Mouse (Mus musculus) thymus, adult 2 months (tissue): ENCODE data around the gene Hrh2. TPM values are rescaled to one million over a fixed set of nuclear protein-coding genes. Genes with fewer than 3 reads are reported as not detected.

Source experiments
- DNase-seq: peaks from one replicate; pipeline ENCODE4 v3.0.0; 2021
- H3K27ac ChIP-seq: fragments of 200-500 bp; 2 replicates; pipeline ENCODE4 v1.5.1; 2012; ENCODE audit warnings: low read length, control low read depth; ENCODE audit not compliant: control insufficient read depth, insufficient read depth
- H3K27me3 ChIP-seq: fragments of 200-500 bp; 2 replicates; pipeline ENCODE4 v1.6.1; 2012; ENCODE audit warnings: mild to moderate bottlenecking, low read length, moderate library complexity, mixed read lengths; ENCODE audit not compliant: control insufficient read depth, insufficient read depth
- H3K36me3 ChIP-seq: fragments of 200-500 bp; 2 replicates; pipeline ENCODE4 v1.6.1; 2012; ENCODE audit warnings: mild to moderate bottlenecking, low read length, moderate library complexity; ENCODE audit not compliant: control insufficient read depth, insufficient read depth
- H3K4me1 ChIP-seq: fragments of 200-500 bp; replicated peaks from 2 replicates; pipeline ENCODE4 v1.6.1; 2012; ENCODE audit warnings: low read length; ENCODE audit not compliant: control insufficient read depth, insufficient read depth
- H3K4me3 ChIP-seq: fragments of 200-500 bp; 2 replicates; pipeline ENCODE4 v1.5.1; 2012; ENCODE audit warnings: mild to moderate bottlenecking, low read length, control low read depth, moderate library complexity; ENCODE audit not compliant: control insufficient read depth, insufficient read depth
- CTCF ChIP-seq: fragments of 200-500 bp; IDR thresholded peaks from 2 replicates; pipeline ENCODE4 v1.5.1; 2012; ENCODE audit warnings: mild to moderate bottlenecking, control low read depth, low read length, moderate library complexity, borderline replicate concordance; ENCODE audit not compliant: control insufficient read depth, poor library complexity, insufficient read depth; ENCODE audit errors: extremely low read depth
- POLR2A ChIP-seq: fragments of 200-500 bp; IDR thresholded peaks from 2 replicates; pipeline ENCODE4 v1.6.1; 2012; ENCODE audit warnings: mild to moderate bottlenecking, low read length, control low read depth, moderate library complexity; ENCODE audit not compliant: control insufficient read depth, poor library complexity, insufficient read depth; ENCODE audit errors: extremely low read depth
- WGBS: fragments of 180-500 bp; shearing (Covaris S2); methylation state at CpG from one replicate; pipeline ENCODE4 v1.1.7; 2018; 5-methylcytosine and 5-hydroxymethylcytosine counted together
- polyA plus RNA-seq: library from polyadenylated mRNA; depleted of rRNA; stranded (reverse); fragments of >200 nt; gene quantifications from 2 replicates; pipeline ENCODE4 v1.2.3, GENCODE M21; 2012

Gene Hrh2
- polyA plus RNA-seq, 1 experiment = 4.2 TPM

DNA sequence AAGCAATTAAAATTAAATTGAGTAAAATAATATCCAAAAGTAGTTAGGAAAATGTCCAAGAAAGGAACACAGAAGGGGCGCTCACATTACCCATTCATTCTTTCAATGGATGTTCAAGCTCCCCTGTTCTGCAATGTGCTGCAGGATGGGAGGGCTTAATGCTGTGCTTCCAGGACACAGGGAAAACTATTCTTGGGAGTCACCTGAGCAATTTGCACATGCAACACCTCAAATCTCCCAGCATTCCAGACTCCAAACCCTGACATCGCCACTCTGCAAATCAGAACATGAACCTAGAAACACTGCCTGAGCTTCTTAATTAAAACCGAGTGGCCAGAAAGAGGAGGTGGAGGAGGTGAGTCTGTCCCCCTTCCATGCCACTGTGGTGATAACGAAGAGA, 10.0 kb upstream of the Hrh2 start:
- H3K27me3 ChIP-seq = no peaks in the 10 kb centered on the region
- no peaks in the 10 kb centered on the region for H3K4me1 ChIP-seq
- H3K4me3 ChIP-seq = no peak overlapping the region
- WGBS = 97% methylated on average over 4 of the region's 4 CpGs
- no peaks in the 10 kb centered on the region for H3K36me3 ChIP-seq
- no peak overlapping the region for H3K27ac ChIP-seq
- TF ChIP-seq CTCF = no peak
- TF ChIP-seq POLR2A = no peak
- no peak for DNase-seq

DNA sequence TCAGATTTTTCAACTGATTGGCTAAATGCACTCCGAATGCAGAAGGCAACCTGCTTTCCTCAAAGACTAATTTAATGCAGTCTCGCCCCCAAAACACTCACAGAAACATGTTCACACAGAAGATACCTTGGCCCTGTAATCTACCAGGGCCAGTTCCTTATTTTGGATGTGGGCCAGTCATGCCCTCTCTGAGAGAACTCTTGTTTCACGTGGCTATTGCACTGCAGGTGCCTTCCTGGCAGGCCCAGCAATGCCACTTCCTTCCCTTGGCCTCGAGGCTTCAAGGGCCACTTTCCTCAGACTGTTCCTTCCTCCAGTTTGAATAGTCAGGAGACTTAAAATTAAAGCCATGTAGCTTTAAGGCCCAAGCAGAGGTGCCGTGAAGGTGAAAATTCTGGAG, 5.5 kb upstream of the Hrh2 start:
- Histone ChIP-seq H3K27ac (no peak overlapping the region), H3K27me3 (no peaks in the 10 kb centered on the region), H3K4me1 (peaks cover 9% of the 10 kb centered on the region), H3K4me3 (no peak overlapping the region), H3K36me3 (no peaks in the 10 kb centered on the region)
- 28% methylated on average over 5 of the region's 5 CpGs for WGBS
- TF ChIP-seq CTCF (no peak), POLR2A (no peak)
- DNase-seq = no peak

DNA sequence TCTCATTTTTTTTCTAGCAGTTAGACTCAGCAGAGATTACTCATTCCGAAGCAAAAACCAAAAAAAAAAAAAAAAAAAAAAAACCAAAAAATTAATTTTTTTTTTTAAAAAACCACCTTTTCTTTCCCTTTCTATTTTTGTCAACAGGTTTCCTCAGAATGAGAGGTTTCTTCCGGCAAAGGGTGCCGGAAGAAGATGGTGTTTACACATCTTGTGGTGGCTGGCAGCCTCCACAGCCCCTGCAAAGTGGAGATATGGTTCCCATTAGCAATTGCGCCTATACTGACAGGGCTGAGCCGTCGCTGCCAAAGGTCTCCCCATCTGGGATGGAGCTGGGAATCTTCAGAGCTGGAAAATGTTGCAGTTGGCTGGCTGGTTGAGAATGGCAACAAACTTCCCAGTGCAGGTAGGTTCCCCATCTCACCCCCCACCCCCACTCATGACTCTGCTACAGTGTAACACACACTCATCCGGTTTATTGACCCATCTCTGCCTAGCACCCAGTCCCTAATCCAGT, 3.7 kb upstream of the Hrh2 start:
- peak; percentile 22 for DNase-seq
- peaks cover 22% of the 10 kb centered on the region for H3K4me1 ChIP-seq
- no peaks in the 10 kb centered on the region for H3K27me3 ChIP-seq
- no peak for TF ChIP-seq CTCF
- TF ChIP-seq POLR2A = no peak
- H3K36me3 ChIP-seq = no peaks in the 10 kb centered on the region
- no peak overlapping the region for H3K4me3 ChIP-seq
- WGBS = 7% methylated on average over 7 of the region's 7 CpGs
- H3K27ac ChIP-seq = peak overlapping the region; percentile 45; the same call in 1 of the 2 replicates

DNA sequence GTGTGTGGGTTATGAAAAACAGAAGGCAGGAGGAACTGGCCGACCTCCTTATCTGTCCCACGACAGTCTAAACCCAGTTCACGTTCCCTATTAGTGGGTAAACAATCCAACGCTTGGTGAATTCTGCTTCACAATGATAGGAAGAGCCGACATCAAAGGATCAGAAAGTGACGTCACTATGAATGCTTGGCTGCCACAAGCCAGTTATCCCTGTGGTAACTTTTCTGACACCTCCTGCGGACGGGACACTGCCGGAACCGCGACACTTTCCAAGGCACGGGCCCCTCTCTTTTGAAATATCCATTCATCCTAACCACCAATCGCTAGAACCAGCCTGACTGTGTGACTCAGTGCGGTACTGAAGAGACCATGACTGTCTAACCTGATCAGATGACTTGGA, 2.0 kb upstream of the Hrh2 start:
- WGBS = 87% methylated on average over 14 of the region's 14 CpGs
- no peak for TF ChIP-seq CTCF
- no peak for TF ChIP-seq POLR2A
- no peak for DNase-seq

DNA sequence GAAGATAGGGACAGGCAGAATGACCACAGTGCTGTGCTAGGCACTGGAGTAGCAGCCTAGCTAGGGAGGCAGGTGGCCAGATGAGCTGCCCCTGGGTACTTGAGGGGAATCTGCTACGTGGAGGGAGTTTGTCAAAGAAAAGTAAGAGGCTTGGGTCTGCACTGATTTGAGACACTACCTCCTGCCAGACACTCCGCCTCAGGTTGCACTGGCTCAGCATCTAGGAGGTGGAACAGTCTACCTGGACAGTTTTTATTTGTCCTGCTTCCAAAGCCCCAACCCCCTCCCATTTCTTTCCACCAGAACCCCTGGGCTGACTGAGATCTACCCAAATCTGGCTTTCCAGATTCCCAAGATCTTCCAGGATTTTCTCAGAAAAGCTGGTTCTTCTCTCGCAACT, 748 bp upstream of the Hrh2 start:
- DNase-seq = no peak
- no peaks in the 10 kb centered on the region for H3K36me3 ChIP-seq
- 90% methylated on average over 3 of the region's 3 CpGs for WGBS
- H3K4me1 ChIP-seq = peaks cover 28% of the 10 kb centered on the region
- no peak overlapping the region for H3K27ac ChIP-seq
- H3K27me3 ChIP-seq = no peaks in the 10 kb centered on the region
- H3K4me3 ChIP-seq = no peak overlapping the region
- TF ChIP-seq POLR2A (no peak), CTCF (no peak)

More for the DNA sequence above, 2.0 kb upstream of the Hrh2 start:
- Histone ChIP-seq H3K36me3 (no peaks in the 10 kb centered on the region), H3K4me3 (no peak overlapping the region), H3K27ac (no peak overlapping the region), H3K27me3 (no peaks in the 10 kb centered on the region), H3K4me1 (peaks cover 28% of the 10 kb centered on the region)

DNA sequence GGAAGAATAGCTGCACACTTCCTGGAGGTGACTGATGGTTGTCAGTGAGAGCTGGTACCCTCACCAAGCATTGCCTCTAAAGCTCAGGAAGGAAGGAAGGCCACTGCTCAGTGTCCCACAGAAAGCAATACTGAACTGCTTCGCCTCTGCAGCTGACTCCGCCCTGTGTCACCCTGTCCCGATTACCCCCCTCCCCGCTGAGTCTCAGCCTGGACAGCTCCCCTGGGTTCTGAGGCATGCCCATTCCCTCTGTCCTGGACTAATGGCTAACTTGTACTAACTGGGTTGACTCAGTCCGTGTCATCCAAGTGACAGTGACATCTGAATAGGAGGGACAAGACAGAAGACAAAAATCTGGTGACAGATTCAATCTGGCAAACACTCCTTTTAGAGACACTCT, 1.7 kb downstream of the Hrh2 start:
- H3K4me3 ChIP-seq = no peak overlapping the region
- H3K27ac ChIP-seq = no peak overlapping the region
- H3K4me1 ChIP-seq = peaks cover 20% of the 10 kb centered on the region
- TF ChIP-seq CTCF (no peak), POLR2A (no peak)
- DNase-seq = no peak
- WGBS = 49% methylated on average over 5 of the region's 5 CpGs
- no peaks in the 10 kb centered on the region for H3K27me3 ChIP-seq
- H3K36me3 ChIP-seq = no peaks in the 10 kb centered on the region

DNA sequence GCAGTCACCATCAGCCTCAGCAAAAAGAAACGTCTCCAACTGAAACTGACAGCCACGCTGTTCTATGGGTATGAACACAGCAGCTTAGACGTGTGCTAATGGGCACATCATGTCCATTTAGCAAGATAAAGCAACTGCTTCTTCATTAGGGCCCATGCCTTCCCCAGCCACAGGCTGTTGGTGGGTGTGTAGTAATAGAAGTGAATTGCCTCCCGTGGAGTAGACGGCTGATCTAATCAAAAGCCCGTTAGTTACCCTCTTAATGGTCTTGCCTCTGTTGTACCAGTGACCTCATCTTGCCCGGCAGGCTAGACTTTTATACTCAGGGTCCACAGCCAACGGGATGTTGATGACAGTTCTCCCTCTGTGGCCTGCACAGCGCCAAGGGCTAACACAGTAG, 7.1 kb downstream of the Hrh2 start:
- WGBS = 92% methylated on average over 9 of the region's 9 CpGs

More for the DNA sequence above, 7.1 kb downstream of the Hrh2 start:
- no peak for TF ChIP-seq CTCF
- TF ChIP-seq POLR2A = no peak
- Histone ChIP-seq H3K36me3 (no peaks in the 10 kb centered on the region), H3K4me1 (no peaks in the 10 kb centered on the region), H3K4me3 (no peak overlapping the region), H3K27me3 (no peaks in the 10 kb centered on the region), H3K27ac (no peak overlapping the region)
- no peak for DNase-seq
